Mouse (Mus musculus) thymus, postnatal 4 days (tissue): ENCODE results near the gene Col5a3.

Experiments used
- DNase-seq: peaks from one replicate; pipeline ENCODE4 v3.0.0; 2021

The Col5a3 gene

GRCm38 (mm10) chr9:20746017-20746660 is 68.7 kb downstream of the Col5a3 start, which contains the start of gene Olfm2:
Gene Olfm2, minus strand, starts transcription at chr9:20746349.
- DNase-seq = peak; percentile 61

- DNase-seq = no peak
Measured at GRCm38 (mm10) chr9:20745129-20745966, 69.5 kb downstream of the Col5a3 start.

- DNase-seq = peak; percentile 65
Measured at GRCm38 (mm10) chr9:20743946-20744738, 70.7 kb downstream of the Col5a3 start.

- DNase-seq = peak; percentile 85
Measured at GRCm38 (mm10) chr9:20740407-20740806, 74.5 kb downstream of the Col5a3 start.

DNA sequence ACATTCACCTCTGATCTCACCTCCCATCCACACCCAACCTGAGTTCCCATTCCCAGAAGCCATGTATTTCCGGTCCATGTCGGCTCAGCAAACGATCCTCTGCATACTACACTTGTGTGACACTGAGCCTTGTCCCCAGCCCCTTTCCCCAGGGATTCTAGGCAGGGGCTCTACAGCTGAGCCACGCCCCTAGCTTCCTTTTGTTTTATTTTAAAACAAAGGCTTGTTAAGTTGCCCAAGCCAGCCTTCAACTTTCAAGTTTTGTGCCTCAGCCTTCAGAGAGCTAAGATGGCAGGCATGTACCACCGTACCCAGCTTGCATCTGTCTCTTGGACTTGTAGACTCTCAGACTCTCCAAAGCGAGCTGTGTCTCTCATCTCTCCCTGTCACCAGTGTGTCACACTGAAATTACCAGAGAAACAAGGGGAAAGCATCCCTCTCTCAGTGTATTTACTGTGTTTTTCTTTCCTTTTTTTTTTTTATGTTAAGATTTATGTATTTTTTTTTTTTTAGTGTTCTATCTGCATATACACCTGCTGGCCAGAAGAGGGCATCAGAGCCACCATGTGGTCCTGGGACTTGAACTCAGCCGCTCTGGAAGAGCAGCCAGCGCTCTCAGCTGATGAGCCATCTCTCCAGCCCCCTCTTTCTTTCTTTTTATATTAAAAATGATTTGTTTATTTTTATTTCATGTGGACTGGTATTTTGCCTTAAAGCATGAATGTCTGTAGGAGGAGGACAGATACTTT is 76.4 kb downstream of the Col5a3 start:
- peak; percentile 54 for DNase-seq

GRCm38 (mm10) chr9:20737227-20737626 is 77.6 kb downstream of the Col5a3 start:
- no peak for DNase-seq

- DNase-seq = no peak
Measured at GRCm38 (mm10) chr9:20734692-20735091, 80.2 kb downstream of the Col5a3 start.

DNA sequence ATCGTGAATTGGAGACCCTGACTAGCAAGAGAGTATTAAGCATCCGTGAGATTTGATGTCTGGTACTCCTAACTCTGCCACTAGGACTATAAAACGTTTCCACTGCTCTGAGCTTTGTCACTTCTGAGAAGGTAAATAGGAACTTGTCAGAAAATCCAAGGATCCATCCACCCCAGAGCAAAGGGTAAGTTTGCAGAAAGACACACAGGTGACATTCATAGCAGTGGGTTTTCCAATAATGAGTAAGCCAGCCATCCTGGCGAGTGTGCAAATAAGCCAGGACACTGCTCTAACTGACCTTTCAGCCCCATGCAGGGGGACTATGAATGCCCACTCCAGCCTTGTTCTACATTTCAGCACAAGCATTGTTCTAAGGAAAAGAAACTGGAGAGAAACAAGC is 83.1 kb downstream of the Col5a3 start:
- no peak for DNase-seq

- DNase-seq = no peak
Measured at GRCm38 (mm10) chr9:20729451-20729850, 85.4 kb downstream of the Col5a3 start.

- DNase-seq = peak; percentile 84
Measured at GRCm38 (mm10) chr9:20727601-20728113, 87.2 kb downstream of the Col5a3 start.

DNA sequence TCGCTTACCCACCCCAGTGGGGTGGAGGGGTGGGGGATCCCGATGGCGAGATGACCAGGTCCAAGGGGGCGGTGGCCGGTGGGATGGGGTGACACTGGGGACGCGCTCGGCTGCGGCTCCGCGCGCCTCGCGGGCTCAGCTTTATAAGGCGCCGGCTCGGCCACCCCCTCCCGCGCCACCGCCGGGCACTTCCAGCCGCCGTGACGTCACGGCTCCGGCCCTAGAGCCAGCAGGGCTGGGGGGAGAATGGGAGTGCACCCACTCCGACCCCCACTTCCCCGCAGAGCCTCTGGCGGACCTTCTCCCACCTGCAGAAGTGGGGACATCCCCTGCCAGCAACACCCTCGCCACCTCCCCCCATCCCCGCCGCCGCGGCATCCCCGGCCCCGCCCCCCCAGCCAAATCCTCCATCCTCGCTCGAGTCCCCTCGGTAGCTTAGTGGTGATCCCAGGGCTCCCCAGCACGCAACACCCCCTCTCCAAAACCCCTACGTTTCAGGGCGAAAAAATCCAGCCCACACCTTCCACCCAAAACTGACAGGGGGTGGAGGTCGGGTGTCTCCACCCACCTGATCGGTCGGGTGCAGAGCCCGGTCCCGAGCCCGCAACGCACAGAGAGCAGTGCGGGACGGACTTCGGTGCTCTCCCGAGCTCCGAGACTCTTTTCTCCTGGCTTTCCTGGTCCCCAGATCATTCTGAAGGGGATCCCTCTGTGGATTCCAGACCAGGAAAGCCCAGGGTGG is 87.8 kb downstream of the Col5a3 start:
- DNase-seq = peak; percentile 31

DNA sequence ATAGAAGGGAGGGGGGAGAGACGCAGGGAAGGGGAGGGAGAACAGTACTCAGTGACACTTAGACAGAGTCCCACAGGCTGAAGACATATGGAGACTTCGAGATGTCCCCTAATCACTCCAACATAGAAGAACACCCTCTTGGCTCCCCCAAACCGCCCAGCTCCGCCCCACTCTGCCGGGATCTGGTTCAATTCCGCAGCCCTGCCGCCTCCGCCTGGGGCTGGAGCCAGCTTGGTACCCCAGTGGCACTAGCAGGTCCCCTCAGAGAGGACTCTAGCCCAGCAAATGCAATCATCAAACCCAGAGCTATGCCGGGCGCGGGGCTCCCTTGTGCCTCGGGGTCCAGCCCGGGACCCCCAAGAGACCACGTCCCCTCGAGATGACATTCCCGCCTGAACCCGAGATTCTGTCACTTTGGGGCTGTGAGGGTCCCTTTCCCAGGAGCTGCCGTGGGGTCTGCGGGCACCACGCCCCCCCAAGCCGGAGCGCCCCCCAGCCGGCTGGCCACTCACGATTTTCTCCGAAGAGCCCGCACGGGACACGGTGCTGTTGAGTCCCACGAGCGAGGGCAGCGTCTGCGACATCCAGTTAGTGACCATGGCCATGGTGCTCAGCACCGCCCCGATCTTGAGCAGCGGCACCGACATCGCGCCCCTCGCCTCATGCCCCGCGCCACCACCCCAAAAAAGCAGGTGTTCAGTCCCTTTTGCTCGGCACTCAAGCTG is 88.6 kb downstream of the Col5a3 start:
- DNase-seq = peak; percentile 17

- no peak for DNase-seq
Measured at GRCm38 (mm10) chr9:20721582-20721981, 93.3 kb downstream of the Col5a3 start.
